Mouse (Mus musculus): ENCODE results near the gene Vmn1r39.
"Not testable (repeated sequence)": the region's sequence is repeated elsewhere in the genome, so short reads cannot be mapped to it uniquely, and the experiment has no call there.

Vmn1r39 gene

GRCm38 (mm10) chr6:66810509-66810908 is at the start of gene Vmn1r39:
Gene Vmn1r39 (minus strand): TSS chr6:66810609.
- no peak for DNase-seq (ENCODE audit: low spot score in 2 of 2)

- DNase-seq (ENCODE audit: low spot score in 2 of 2), result no peak
Observed at GRCm38 (mm10) chr6:66859391-66859790, 49.0 kb upstream of the Vmn1r39 start.

- DNase-seq (ENCODE audit: low spot score in 2 of 2), result no peak
Observed at GRCm38 (mm10) chr6:66858356-66858755, 47.9 kb upstream of the Vmn1r39 start.

GRCm38 (mm10) chr6:66856236-66856635 is 45.8 kb upstream of the Vmn1r39 start:
- no peak for DNase-seq (ENCODE audit: low spot score in 2 of 2)

GRCm38 (mm10) chr6:66848936-66849335 is 38.5 kb upstream of the Vmn1r39 start:
- no peak for DNase-seq (ENCODE audit: low spot score in 2 of 2)

- peak; percentile 12 to 14 for DNase-seq (ENCODE audit: low spot score in 2 of 2)
Observed at GRCm38 (mm10) chr6:66840631-66841030, 30.2 kb upstream of the Vmn1r39 start.

- no peak for DNase-seq (ENCODE audit: low spot score in 2 of 2)
Observed at GRCm38 (mm10) chr6:66836932-66837331, 26.5 kb upstream of the Vmn1r39 start.

- DNase-seq (ENCODE audit: low spot score in 2 of 2), result no peak
Observed at GRCm38 (mm10) chr6:66806311-66806710, 4.1 kb downstream of the Vmn1r39 start.

GRCm38 (mm10) chr6:66805713-66806112 is 4.7 kb downstream of the Vmn1r39 start:
- DNase-seq (ENCODE audit: low spot score in 2 of 2), result no peak

GRCm38 (mm10) chr6:66782527-66782926 is 27.9 kb downstream of the Vmn1r39 start, which contains the start of gene Vmn1r38:
Gene Vmn1r38 (minus strand): TSS chr6:66782627.
- not testable (repeated sequence) for DNase-seq (ENCODE audit: low spot score in 2 of 2)
